Mouse (Mus musculus) lung, adult 2 months (tissue): ENCODE results near the gene Erp27.
A peak's percentile ranks its signal among the peaks of the same experiment; 100 is the strongest.

Experiments used
- CTCF ChIP-seq: fragments of 200-500 bp; IDR thresholded peaks from 2 replicates; pipeline ENCODE4 v1.5.1; 2011; ENCODE audit warnings: mild to moderate bottlenecking, low read length, control low read depth; ENCODE audit not compliant: insufficient read depth
- POLR2A ChIP-seq: fragments of 200-500 bp; IDR thresholded peaks from 2 replicates; pipeline ENCODE4 v1.6.1; 2011; ENCODE audit warnings: low read depth, mild to moderate bottlenecking, control low read depth, low read length, borderline replicate concordance; ENCODE audit errors: extremely low read depth

- TF ChIP-seq CTCF (no peak), POLR2A (peak; percentile 98)
Observed at GRCm38 (mm10) chr6:136875670-136876069, 46.3 kb downstream of the Erp27 start, which contains the start of gene Mgp.
